Mouse (Mus musculus) T-helper 1 cell (primary cell): Measurements from ENCODE around the gene Fam227a.
"Not testable (repeated sequence)": the region's sequence is repeated elsewhere in the genome, so short reads cannot be mapped to it uniquely, and the experiment has no call there.

Experiments
- in situ Hi-C: fragments of 300-600 bp; cut with MboI, MseI; formaldehyde crosslinking; loops from one replicate; pipeline ENCODE4 v1.15.1; 2025; ENCODE audit warnings: high pct_unique_total_duplicates

Fam227a gene

GRCm38 (mm10) chr15:79685141-79685641, 26.4 kb upstream of the Fam227a start:
- in situ Hi-C loops: loop anchor here (5.0 to 10.0 kb wide), 2 partner anchors 778 to 1190 kb away; partner anchors contain the start of gene Il2rb

DNA sequence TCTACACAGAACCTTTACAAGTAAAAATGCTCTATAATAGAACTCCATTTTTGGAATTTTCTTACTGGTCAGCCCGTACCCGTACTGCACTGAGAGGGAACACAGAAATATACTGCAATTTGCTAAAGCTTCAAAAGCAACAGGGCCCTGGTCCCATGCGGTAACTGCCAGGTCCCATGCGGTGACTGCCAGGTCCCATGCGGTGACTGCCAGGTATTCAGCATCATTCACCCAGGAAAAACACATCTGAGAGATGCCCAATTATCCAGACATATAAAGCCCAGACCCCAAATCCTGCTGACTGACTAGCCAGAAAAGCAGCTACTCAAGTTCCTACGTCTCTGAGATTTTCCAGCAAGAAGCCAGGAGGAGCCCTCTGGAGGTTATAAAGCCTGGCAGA, 25.9 kb upstream of the Fam227a start:
- in situ Hi-C loops: loop anchor here (5.0 to 10.0 kb wide), 2 partner anchors 777 to 1190 kb away; partner anchors contain the start of gene Il2rb

GRCm38 (mm10) chr15:79683707-79684465, 25.1 kb upstream of the Fam227a start:
- in situ Hi-C loops: loop anchor here (10.0 kb wide), 1 partner anchor 1189 kb away; the partner anchor contains the start of gene Il2rb

GRCm38 (mm10) chr15:79683146-79683545, 24.4 kb upstream of the Fam227a start:
- in situ Hi-C loops: loop anchor here (10.0 kb wide), 1 partner anchor 1188 kb away; the partner anchor contains the start of gene Il2rb

- in situ Hi-C loops: loop anchor here (10.0 kb wide), 1 partner anchor 1187 kb away; the partner anchor contains the start of gene Il2rb
Observed at GRCm38 (mm10) chr15:79681973-79682372, 23.2 kb upstream of the Fam227a start.

GRCm38 (mm10) chr15:79677936-79678335, 19.2 kb upstream of the Fam227a start:
- in situ Hi-C loops: no loop called here

- in situ Hi-C loops: not testable (repeated sequence)
Observed at GRCm38 (mm10) chr15:79671828-79672348, 13.1 kb upstream of the Fam227a start.

GRCm38 (mm10) chr15:79670972-79671299, 12.2 kb upstream of the Fam227a start:
- in situ Hi-C loops: no loop called here

- in situ Hi-C loops: no loop called here
Observed at GRCm38 (mm10) chr15:79670249-79670971, 11.7 kb upstream of the Fam227a start, which contains the start of gene Tomm22. Tomm22 (plus strand) TSS chr15:79670861.

GRCm38 (mm10) chr15:79669195-79669594, 10.4 kb upstream of the Fam227a start:
- in situ Hi-C loops: no loop called here

DNA sequence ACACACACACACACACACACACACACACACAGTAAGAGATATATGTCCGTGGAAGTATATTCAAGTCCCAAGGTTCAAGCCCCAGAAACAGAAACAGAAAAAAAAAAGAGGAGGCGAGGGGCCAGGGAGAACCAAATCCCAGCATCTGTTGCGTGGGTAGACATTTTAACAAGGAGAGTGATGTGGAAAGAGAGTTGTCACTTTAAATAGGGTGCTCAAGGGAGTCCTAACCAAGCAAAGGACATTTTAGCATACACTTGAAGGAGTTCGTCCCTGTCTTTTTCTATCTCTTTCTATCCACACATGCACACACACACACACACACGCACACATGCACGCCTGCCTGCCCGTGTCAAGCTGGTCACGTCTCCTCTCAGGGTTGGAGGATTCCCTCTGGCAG, 5.9 kb upstream of the Fam227a start:
- in situ Hi-C loops: no loop called here

GRCm38 (mm10) chr15:79661852-79662251, 3.1 kb upstream of the Fam227a start:
- in situ Hi-C loops: no loop called here

GRCm38 (mm10) chr15:79657837-79658530, 772 bp downstream of the Fam227a start:
- in situ Hi-C loops: no loop called here

- in situ Hi-C loops: no loop called here
Observed at GRCm38 (mm10) chr15:79656451-79656850, 2.3 kb downstream of the Fam227a start.

GRCm38 (mm10) chr15:79651481-79651880, 7.3 kb downstream of the Fam227a start:
- in situ Hi-C loops: no loop called here

DNA sequence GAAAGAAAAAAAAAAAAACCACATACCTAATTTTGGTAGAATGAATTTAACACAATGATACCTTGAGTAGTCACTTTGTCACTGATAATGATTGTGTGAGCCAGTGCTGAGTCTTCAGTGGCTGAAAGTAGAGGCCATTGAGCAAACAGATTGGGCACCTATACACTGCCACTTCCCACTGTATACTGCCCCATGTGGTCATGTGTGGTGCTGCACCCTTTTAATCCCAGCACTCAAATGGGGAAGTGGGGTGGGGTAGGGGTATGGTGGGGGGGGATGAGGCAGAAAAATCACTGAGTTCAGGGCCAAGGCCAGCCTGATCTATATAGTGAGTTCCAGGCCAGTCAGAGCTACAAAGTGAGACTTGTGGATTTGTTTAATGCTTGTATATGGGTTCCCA, 8.2 kb downstream of the Fam227a start:
- in situ Hi-C loops: no loop called here

DNA sequence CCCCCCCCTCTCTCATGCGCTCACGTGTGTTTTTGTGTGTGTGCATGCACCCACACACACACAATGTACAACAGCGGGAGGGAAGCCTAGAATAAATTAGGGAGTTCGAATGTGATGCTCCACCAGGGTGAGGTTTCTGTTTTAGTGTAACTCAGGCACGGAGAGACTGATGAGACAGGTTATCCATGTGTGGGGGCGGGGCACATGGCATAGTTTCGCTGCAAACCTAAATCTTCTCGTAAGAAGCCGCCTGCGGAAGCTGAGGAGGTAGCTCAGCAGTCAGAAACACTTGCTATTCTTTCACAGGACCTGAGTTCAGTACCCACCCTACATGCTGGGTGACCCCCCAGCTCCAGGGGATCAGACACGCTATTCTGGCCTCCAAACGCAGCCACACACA, 10.6 kb downstream of the Fam227a start:
- in situ Hi-C loops: no loop called here

DNA sequence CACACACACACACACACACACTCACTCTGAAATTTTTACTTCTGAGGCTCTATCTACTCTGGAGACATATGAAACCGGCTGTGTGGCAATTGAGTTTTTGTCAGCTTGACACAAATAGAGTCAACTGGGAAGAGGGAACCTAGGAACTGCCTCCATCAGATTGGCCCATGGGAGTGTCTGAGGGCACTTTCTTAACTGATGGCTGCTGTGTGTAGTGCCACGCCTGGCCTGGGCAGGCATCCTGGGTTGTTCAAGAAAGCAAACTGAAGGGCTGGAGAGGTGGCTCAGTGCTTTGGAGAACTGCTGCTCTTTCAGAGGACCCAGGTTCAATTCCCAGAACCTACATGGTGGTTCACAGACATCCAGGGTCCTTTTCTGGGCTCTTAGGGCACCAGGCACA, 13.3 kb downstream of the Fam227a start:
- in situ Hi-C loops: no loop called here

DNA sequence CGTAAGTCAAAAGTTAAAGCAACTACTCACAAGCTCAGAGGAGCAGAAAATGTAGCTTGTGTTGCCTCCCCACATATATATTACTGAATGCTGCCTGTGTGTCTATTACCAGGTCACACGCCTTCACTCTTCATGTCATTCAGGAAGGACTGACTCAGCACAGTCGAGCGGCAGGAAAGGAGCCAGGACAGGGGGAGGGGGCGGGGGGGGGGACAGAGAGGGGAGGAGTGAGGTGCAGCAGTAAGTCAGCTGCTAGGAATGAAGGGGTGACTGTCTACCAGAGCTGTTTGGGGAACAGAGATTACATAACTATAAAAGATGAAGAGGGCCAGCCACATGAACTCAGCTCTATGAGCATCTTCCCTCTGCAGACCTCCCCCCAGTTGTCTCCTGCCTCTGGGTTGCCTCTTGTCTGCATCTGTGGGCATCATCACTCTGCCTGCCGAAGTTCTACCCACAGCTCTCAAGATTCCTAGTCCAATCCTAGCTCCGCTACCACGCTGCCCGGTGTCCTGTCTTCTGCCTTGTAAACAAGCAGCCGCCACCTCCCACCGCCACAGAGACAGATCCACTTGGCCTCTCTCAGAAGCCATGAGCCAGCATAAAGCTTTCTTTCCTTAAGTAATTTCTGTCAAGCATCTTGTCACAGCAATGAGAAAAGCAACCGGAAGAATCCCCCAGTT, 17.5 kb downstream of the Fam227a start:
- in situ Hi-C loops: no loop called here

GRCm38 (mm10) chr15:79630471-79630870, 28.3 kb downstream of the Fam227a start:
- in situ Hi-C loops: no loop called here
